Mouse (Mus musculus): ENCODE results near the gene Rab26. TPM values are rescaled to one million over a fixed set of nuclear protein-coding genes. Genes with fewer than 3 reads are reported as not detected.
A peak's percentile ranks its signal among the peaks of the same experiment; 100 is the strongest.

Gene Rab26
- 10 to 100 TPM; 53.6 to 54.1 TPM for total RNA-seq (2021)
- long read RNA-seq, experiment 1, transcript Rab26-201 (9 exons, 1,575 nt) = major isoform, 28 of 47 reads
- long read RNA-seq, experiment 1, partial matches to known transcripts = 3 of 47 reads
- long read RNA-seq, experiment 1, other reads (novel, unspliced or antisense) = 16 of 47 reads
- long read RNA-seq, experiment 2, transcript Rab26-201 (9 exons, 1,575 nt) = major isoform, 13 of 45 reads
- long read RNA-seq, experiment 2, partial matches to known transcripts = 7 of 45 reads
- long read RNA-seq, experiment 2, other reads (novel, unspliced or antisense) = 24 of 45 reads

- no peak for DNase-seq (ENCODE audit: extremely low spot score in 1 of 2, low spot score in 2 of 2)
- intact Hi-C loops (cut with DNase I) = loop anchor here (2.0 kb wide), 1 partner anchor 15 kb away; the partner anchor contains the start of gene Pkd1
- Histone ChIP-seq H3K27ac (peak within 1 kb of the TSS; percentile 90), H3K4me3 (peak within 1 kb of the TSS; percentile 61)
- TF ChIP-seq CTCF (IDR thresholded peaks at IDR 0.05) = no peak
Observed at GRCm38 (mm10) chr17:24534160-24534718, at the start of gene Rab26. TSS of gene Rab26 (minus strand) at chr17:24534210.

GRCm38 (mm10) chr17:24580287-24580686, 46.3 kb upstream of the Rab26 start:
- intact Hi-C loops (cut with DNase I) = no loop called here
- no peak for TF ChIP-seq CTCF (IDR thresholded peaks at IDR 0.05)
- H3K4me3 ChIP-seq = no peak overlapping the region
- no peak overlapping the region for H3K27ac ChIP-seq
- no peak for DNase-seq (ENCODE audit: extremely low spot score in 1 of 2, low spot score in 2 of 2)

- no peak for DNase-seq (ENCODE audit: extremely low spot score in 1 of 2, low spot score in 2 of 2)
- TF ChIP-seq CTCF (IDR thresholded peaks at IDR 0.05) = no peak
- no peak overlapping the region for H3K4me3 ChIP-seq
- H3K27ac ChIP-seq = peak overlapping the region; percentile 40; the same call in 1 of the 2 replicates
- intact Hi-C loops (cut with DNase I) = no loop called here
Observed at GRCm38 (mm10) chr17:24579532-24579931, 45.5 kb upstream of the Rab26 start.

GRCm38 (mm10) chr17:24573811-24574210, 39.8 kb upstream of the Rab26 start:
- intact Hi-C loops (cut with DNase I) = no loop called here
- TF ChIP-seq CTCF (IDR thresholded peaks at IDR 0.05) = no peak
- DNase-seq (ENCODE audit: extremely low spot score in 1 of 2, low spot score in 2 of 2) = no peak
- no peak overlapping the region for H3K27ac ChIP-seq
- H3K4me3 ChIP-seq = no peak overlapping the region

GRCm38 (mm10) chr17:24572651-24573245, 38.7 kb upstream of the Rab26 start:
- intact Hi-C loops (cut with DNase I) = no loop called here
- Histone ChIP-seq H3K27ac (no peak overlapping the region), H3K4me3 (no peak overlapping the region)
- DNase-seq (ENCODE audit: extremely low spot score in 1 of 2, low spot score in 2 of 2) = no peak
- TF ChIP-seq CTCF (IDR thresholded peaks at IDR 0.05) = no peak

GRCm38 (mm10) chr17:24569837-24570236, 35.8 kb upstream of the Rab26 start:
- intact Hi-C loops (cut with DNase I) = no loop called here
- Histone ChIP-seq H3K4me3 (no peak overlapping the region), H3K27ac (no peak overlapping the region)
- no peak for TF ChIP-seq CTCF (IDR thresholded peaks at IDR 0.05)
- no peak for DNase-seq (ENCODE audit: extremely low spot score in 1 of 2, low spot score in 2 of 2)

- H3K4me3 ChIP-seq = no peak overlapping the region
- no peak for TF ChIP-seq CTCF (IDR thresholded peaks at IDR 0.05)
- intact Hi-C loops (cut with DNase I) = no loop called here
- DNase-seq (ENCODE audit: extremely low spot score in 1 of 2, low spot score in 2 of 2) = no peak
- no peak overlapping the region; the same call in 1 of the 2 replicates for H3K27ac ChIP-seq
Observed at GRCm38 (mm10) chr17:24567034-24567779, 33.2 kb upstream of the Rab26 start.

GRCm38 (mm10) chr17:24565792-24566191, 31.8 kb upstream of the Rab26 start:
- Histone ChIP-seq H3K27ac (no peak overlapping the region), H3K4me3 (no peak overlapping the region)
- DNase-seq (ENCODE audit: extremely low spot score in 1 of 2, low spot score in 2 of 2) = no peak
- TF ChIP-seq CTCF (IDR thresholded peaks at IDR 0.05) = no peak
- intact Hi-C loops (cut with DNase I) = no loop called here

- DNase-seq (ENCODE audit: extremely low spot score in 1 of 2, low spot score in 2 of 2) = no peak
- no peak overlapping the region for H3K4me3 ChIP-seq
- no peak for TF ChIP-seq CTCF (IDR thresholded peaks at IDR 0.05)
- intact Hi-C loops (cut with DNase I) = no loop called here
- H3K27ac ChIP-seq = no peak overlapping the region
Observed at GRCm38 (mm10) chr17:24565092-24565491, 31.1 kb upstream of the Rab26 start.

GRCm38 (mm10) chr17:24564422-24564821, 30.4 kb upstream of the Rab26 start:
- no peak overlapping the region for H3K27ac ChIP-seq
- intact Hi-C loops (cut with DNase I) = no loop called here
- H3K4me3 ChIP-seq = no peak overlapping the region
- no peak for DNase-seq (ENCODE audit: extremely low spot score in 1 of 2, low spot score in 2 of 2)
- no peak for TF ChIP-seq CTCF (IDR thresholded peaks at IDR 0.05)

GRCm38 (mm10) chr17:24563638-24564037, 29.6 kb upstream of the Rab26 start:
- no peak for DNase-seq (ENCODE audit: extremely low spot score in 1 of 2, low spot score in 2 of 2)
- Histone ChIP-seq H3K27ac (no peak overlapping the region), H3K4me3 (no peak overlapping the region)
- intact Hi-C loops (cut with DNase I) = no loop called here
- no peak for TF ChIP-seq CTCF (IDR thresholded peaks at IDR 0.05)

- DNase-seq (ENCODE audit: extremely low spot score in 1 of 2, low spot score in 2 of 2) = no peak
- Histone ChIP-seq H3K27ac (no peak overlapping the region), H3K4me3 (no peak overlapping the region)
- intact Hi-C loops (cut with DNase I) = no loop called here
- no peak for TF ChIP-seq CTCF (IDR thresholded peaks at IDR 0.05)
Observed at GRCm38 (mm10) chr17:24561592-24561991, 27.6 kb upstream of the Rab26 start.
